Mouse (Mus musculus) lung, embryonic 16.5 days (tissue): ENCODE data around the gene Map4k4. TPM values are rescaled to one million over a fixed set of nuclear protein-coding genes. Genes with fewer than 3 reads are reported as not detected.

Source experiments
- ATAC-seq: fragments of 200-750 bp; cut with Nextera tagmentation; 2 replicates; pipeline ENCODE4 v1.8.0; 2017; ENCODE audit warnings: low read depth, mild to moderate bottlenecking, moderate library complexity
- H3K27ac ChIP-seq: fragments of 300-500 bp; sonication (generic); 2 replicates; pipeline ENCODE4 v1.5.1; 2014; ENCODE audit warnings: mild to moderate bottlenecking, control low read depth, low read length
- H3K27me3 ChIP-seq: fragments of 300-500 bp; sonication (generic); 2 replicates; pipeline ENCODE4 v1.6.1; 2014; ENCODE audit warnings: low read depth, low read length, mixed read lengths; ENCODE audit not compliant: control insufficient read depth, insufficient read depth
- H3K36me3 ChIP-seq: fragments of 300-500 bp; sonication (generic); 2 replicates; pipeline ENCODE4 v1.6.1; 2014; ENCODE audit warnings: low read length; ENCODE audit not compliant: control insufficient read depth, insufficient read depth
- H3K4me1 ChIP-seq: fragments of 300-500 bp; sonication (generic); replicated peaks from 2 replicates; pipeline ENCODE4 v1.6.1; 2014; ENCODE audit warnings: low read length, mixed read lengths; ENCODE audit not compliant: control insufficient read depth, insufficient read depth
- H3K4me2 ChIP-seq: fragments of 300-500 bp; sonication (generic); 2 replicates; pipeline ENCODE4 v1.6.1; 2014; ENCODE audit warnings: low read depth, low read length, control low read depth
- H3K4me3 ChIP-seq: fragments of 300-500 bp; sonication (generic); 2 replicates; pipeline ENCODE4 v1.5.1; 2014; ENCODE audit warnings: mild to moderate bottlenecking, low read length, control low read depth
- H3K9ac ChIP-seq: fragments of 300-500 bp; sonication (generic); 2 replicates; pipeline ENCODE4 v1.6.1; 2014; ENCODE audit warnings: low read length, control low read depth
- H3K9me3 ChIP-seq: fragments of 300-500 bp; sonication (generic); 2 replicates; pipeline ENCODE4 v1.6.1; 2016; ENCODE audit warnings: low read length; ENCODE audit not compliant: control insufficient read depth
- WGBS: fragments of 180-500 bp; shearing (Covaris S2); extraction: QIAGEN DNeasy Blood & Tissue Kit; methylation state at CpG from one replicate; pipeline ENCODE4 v1.1.7; 2014; 5-methylcytosine and 5-hydroxymethylcytosine counted together
- polyA plus RNA-seq: library from polyadenylated mRNA; unstranded; fragments of >200 nt; fragmentation: Nextera tagmentation; extraction: Ambion mirVana; gene quantifications from 2 replicates; pipeline ENCODE4 v1.2.1, GENCODE M21; 2015

Map4k4 gene
- polyA plus RNA-seq, 1 experiment from 2014 or later, result 20.9 TPM

DNA sequence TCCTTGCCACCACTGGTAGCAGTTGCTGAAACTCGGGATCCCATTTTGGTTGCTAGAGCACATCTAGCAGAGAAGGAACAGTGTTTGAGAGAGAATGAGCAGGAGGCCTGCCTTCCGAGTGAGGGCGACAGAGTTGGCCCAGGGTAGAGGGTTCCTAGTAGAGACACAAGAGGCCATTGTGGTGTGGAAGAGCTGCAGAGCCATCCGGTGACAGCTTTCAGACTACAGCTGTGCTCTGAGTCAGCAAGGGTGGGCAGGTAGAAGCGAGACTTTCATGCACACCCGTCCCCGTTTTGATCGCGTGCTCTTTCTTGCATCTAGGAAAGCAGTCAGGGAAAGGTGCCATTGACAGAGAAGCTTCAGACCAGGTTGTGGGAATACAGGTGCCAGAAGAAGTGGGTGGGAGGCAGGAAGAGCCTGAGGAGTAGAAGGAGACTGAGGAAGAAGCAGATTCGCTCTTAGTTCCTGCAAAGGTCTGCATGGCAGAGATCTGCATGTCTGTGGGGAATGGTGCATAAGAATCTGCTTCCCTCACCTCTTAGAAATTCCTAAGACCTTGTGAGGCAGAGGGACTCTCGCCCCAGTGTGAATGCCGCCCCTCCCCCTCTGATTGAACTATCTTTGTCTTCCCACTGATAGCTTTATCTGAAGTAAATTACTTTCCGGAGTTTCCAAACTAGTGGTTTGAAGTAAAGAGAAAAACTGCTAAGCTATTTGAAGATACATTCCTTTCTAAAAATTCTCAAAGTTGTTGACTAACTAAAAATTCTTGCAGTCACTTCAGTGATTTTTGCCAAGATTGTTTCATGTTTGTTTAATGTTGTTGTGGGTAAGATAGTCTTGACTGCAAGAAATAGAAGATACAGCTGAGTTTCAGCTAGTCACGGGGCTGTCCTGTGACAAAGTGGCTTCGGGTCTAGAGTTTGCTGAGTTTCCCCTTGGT is 23.0 kb downstream of the Map4k4 start:
- Histone ChIP-seq H3K4me1 (peaks cover 47% of the 10 kb centered on the region), H3K27ac (peak overlapping the region; percentile 65), H3K9ac (no peak overlapping the region), H3K36me3 (no peaks in the 10 kb centered on the region), H3K27me3 (no peaks in the 10 kb centered on the region), H3K4me3 (no peak overlapping the region), H3K4me2 (peak overlapping the region; percentile 13; the same call in 1 of the 2 replicates), H3K9me3 (no peaks in the 10 kb centered on the region)
- WGBS, result 14% methylated on average over 15 of the region's 15 CpGs
- peak; percentile 45 for ATAC-seq

DNA sequence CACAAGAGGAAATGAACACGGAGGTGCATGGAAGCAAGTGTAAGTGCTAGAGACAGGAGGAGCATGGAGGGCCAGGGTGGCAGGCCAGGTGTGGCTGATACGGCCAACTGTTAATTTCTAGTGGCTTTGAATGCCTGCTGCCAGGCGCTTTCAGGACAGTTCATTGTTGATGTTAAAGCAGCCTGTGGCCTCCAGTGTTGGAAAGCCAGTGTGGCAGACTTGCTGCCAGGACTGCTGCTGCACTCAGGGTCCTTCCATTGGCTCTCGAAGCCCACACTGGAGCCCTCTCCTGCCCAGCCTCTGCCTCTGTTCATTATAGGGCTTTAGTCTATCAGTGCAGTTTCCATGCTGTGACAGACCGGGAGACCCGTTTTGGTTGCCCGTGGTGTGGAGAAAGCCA is 30.3 kb downstream of the Map4k4 start:
- H3K4me3 ChIP-seq, result no peak overlapping the region
- no peaks in the 10 kb centered on the region for H3K9me3 ChIP-seq
- no peak overlapping the region for H3K4me2 ChIP-seq
- H3K36me3 ChIP-seq, result no peaks in the 10 kb centered on the region
- H3K27me3 ChIP-seq, result no peaks in the 10 kb centered on the region
- WGBS, result 41% methylated on average over 7 of the region's 7 CpGs
- H3K4me1 ChIP-seq, result peaks cover 59% of the 10 kb centered on the region
- H3K9ac ChIP-seq, result no peak overlapping the region
- ATAC-seq, result no peak
- H3K27ac ChIP-seq, result no peak overlapping the region

DNA sequence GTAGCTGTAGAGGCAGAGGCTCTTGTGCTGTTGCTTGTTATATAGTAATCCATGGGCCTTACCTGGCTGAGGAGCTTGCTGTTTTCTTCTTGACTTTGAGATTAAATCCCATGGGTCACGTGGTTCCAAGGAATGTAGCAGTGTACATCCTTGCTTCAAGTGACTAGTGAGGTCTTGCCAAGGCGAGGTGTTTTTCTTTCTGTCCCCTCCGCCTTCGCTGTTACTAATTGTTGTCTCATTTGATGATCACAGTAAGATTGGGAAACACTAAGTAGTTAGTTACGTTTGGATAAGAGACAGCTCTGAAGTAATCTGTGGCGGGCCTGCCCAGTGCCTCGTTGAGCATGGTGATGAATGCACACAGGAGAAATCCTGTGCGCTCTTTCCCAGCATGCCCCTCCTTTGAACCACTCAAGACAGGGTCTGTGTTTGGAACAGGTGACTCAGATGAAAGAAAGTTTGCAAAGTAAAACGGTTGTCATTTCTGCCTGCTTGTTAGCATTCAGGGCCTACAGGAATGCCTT is 31.6 kb downstream of the Map4k4 start:
- Histone ChIP-seq H3K27me3 (no peaks in the 10 kb centered on the region), H3K4me3 (no peak overlapping the region), H3K4me2 (no peak overlapping the region), H3K9me3 (no peaks in the 10 kb centered on the region), H3K9ac (no peak overlapping the region), H3K27ac (peak overlapping the region; percentile 16; the same call in 1 of the 2 replicates), H3K4me1 (peaks cover 68% of the 10 kb centered on the region), H3K36me3 (no peaks in the 10 kb centered on the region)
- no peak for ATAC-seq
- 38% methylated on average over 9 of the region's 9 CpGs for WGBS

DNA sequence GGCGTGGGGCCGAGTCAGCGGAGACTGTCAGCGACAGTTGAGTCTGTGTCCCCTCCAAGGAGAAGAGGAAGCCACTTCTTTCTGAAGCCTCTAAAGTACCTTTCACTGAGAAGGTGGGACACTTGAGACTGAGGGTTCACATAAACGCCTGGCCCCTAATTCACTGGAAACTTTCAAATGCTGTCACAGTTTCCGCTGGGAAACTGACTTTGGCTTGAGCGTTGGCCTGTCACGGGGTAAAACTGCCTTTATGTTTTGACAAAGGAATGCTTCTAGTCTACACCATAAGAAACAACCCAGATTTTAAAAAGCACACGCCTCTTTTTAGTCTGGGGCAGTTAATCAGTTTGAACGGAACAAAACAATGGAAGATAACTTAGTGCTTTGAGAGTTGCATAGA is 32.2 kb downstream of the Map4k4 start:
- H3K4me1 ChIP-seq, result peaks cover 71% of the 10 kb centered on the region
- H3K9me3 ChIP-seq, result no peaks in the 10 kb centered on the region
- H3K27me3 ChIP-seq, result no peaks in the 10 kb centered on the region
- whole genome bisulfite sequencing, result 47% methylated on average over 10 of the region's 10 CpGs
- H3K9ac ChIP-seq, result no peak overlapping the region
- H3K4me3 ChIP-seq, result no peak overlapping the region
- peak overlapping the region; percentile 16; the same call in 1 of the 2 replicates for H3K27ac ChIP-seq
- no peak overlapping the region for H3K4me2 ChIP-seq
- ATAC-seq, result no peak
- H3K36me3 ChIP-seq, result no peaks in the 10 kb centered on the region

DNA sequence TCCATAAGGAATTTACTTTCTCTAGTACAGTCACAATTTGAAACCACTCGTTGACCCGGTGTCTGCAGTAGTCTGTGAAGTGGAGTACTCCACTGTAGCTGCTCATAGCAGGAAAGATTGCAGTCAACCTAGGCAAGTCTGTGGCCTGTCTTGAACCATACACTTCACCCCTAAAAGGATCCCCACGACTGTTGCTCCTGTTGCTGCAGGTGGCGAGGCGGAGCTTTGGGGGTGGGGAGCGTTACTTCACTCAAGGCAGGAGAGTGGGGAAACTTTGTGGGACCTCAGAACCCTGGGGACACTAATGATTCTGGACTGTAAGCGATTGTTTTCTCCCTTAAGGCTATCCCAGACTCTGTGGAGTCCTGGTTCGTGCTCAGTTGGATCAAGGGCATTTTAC is 34.2 kb downstream of the Map4k4 start:
- H3K27me3 ChIP-seq, result no peaks in the 10 kb centered on the region
- ATAC-seq, result no peak
- no peaks in the 10 kb centered on the region for H3K36me3 ChIP-seq
- H3K4me2 ChIP-seq, result no peak overlapping the region
- H3K4me1 ChIP-seq, result peaks cover 77% of the 10 kb centered on the region
- no peaks in the 10 kb centered on the region for H3K9me3 ChIP-seq
- no peak overlapping the region for H3K27ac ChIP-seq
- no peak overlapping the region for H3K9ac ChIP-seq
- 32% methylated on average over 8 of the region's 8 CpGs for WGBS
- no peak overlapping the region for H3K4me3 ChIP-seq

DNA sequence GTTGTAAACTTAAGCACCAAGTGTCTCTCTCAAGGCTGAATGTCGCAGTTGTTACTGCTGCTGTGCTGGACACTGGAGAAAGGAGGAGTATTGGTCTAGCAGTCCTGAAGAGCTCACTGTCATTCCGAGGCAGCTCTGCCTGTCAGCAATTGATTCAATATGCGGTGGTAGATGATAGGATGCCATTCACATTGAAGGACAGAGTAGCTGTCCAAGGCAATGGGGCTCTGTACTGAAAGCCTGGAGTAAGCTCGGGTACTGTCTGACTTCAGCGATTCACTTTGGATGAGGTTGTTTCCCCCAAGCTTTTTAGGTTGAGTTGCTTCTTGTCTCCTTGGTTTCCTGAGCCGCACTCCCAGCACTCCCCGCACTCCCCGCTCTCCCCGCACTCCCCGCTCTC is 34.9 kb downstream of the Map4k4 start:
- no peak overlapping the region; the same call in 1 of the 2 replicates for H3K9ac ChIP-seq
- no peaks in the 10 kb centered on the region for H3K27me3 ChIP-seq
- peak overlapping the region; percentile 58 for H3K4me2 ChIP-seq
- ATAC-seq, result no peak
- H3K4me1 ChIP-seq, result peaks cover 74% of the 10 kb centered on the region
- no peaks in the 10 kb centered on the region for H3K36me3 ChIP-seq
- H3K4me3 ChIP-seq, result peak overlapping the region; percentile 43
- no peak overlapping the region for H3K27ac ChIP-seq
- 2% methylated on average over 10 of the region's 10 CpGs for WGBS
- no peaks in the 10 kb centered on the region for H3K9me3 ChIP-seq

DNA sequence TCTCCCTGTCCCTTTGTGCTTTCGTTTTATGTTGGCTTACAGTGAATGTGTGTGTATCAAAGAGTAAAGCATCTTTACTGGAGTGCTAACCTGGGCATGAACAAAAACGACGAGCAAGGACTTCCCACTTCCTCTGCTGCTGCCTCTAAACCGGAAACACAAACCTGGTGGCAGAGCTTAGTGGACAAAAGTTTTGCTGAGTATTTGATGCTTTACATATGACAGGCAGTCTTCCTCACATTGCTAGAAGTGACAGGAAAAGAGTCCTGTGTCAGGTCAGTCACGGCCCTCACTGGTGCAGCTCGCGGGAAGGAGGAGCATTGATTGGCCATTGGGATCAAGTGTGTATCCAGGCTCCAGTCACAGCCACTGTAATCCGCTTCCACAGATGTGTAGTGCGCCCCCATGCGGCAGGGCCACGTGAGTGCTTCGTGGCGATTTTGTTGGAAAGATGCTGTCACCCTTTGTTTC is 35.7 kb downstream of the Map4k4 start:
- WGBS, result 2% methylated on average over 13 of the region's 13 CpGs

DNA sequence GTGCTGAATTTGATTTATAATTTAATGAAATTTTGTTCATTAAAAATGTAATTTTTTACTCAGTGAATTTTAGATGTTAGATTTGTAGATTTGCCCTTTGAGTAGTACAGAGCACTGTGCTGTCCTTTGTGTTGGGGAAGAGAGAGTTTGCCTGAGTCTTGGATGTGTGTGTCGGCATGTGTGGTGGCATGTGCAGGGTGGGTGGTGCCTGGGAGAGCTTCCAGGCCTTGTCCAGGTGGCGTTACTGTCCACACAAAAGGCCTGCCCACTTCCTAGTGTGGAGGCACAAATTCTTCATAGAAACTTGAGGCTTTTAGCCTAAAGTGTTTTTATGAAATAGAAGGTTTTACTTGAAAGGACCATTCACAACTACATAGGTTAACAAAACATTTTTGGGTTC is 36.2 kb downstream of the Map4k4 start:
- H3K9me3 ChIP-seq, result no peaks in the 10 kb centered on the region
- no peaks in the 10 kb centered on the region for H3K36me3 ChIP-seq
- 55% methylated on average over 2 of the region's 2 CpGs for WGBS
- H3K27me3 ChIP-seq, result no peaks in the 10 kb centered on the region
- peak overlapping the region; percentile 58; the same call in 1 of the 2 replicates for H3K4me2 ChIP-seq
- H3K27ac ChIP-seq, result no peak overlapping the region
- peaks cover 72% of the 10 kb centered on the region for H3K4me1 ChIP-seq
- H3K4me3 ChIP-seq, result no peak overlapping the region
- no peak overlapping the region for H3K9ac ChIP-seq
- no peak for ATAC-seq

More for the DNA sequence above, 35.7 kb downstream of the Map4k4 start:
- Histone ChIP-seq H3K27me3 (no peaks in the 10 kb centered on the region), H3K4me2 (peak overlapping the region; percentile 58), H3K9me3 (no peaks in the 10 kb centered on the region), H3K27ac (0 out of 2 replicates have a peak overlapping the region, but pooled peaks have one; percentile 32), H3K36me3 (no peaks in the 10 kb centered on the region), H3K4me1 (peaks cover 72% of the 10 kb centered on the region), H3K4me3 (peak overlapping the region; percentile 43), H3K9ac (0 out of 2 replicates have a peak overlapping the region, but pooled peaks have one; percentile 21)
- ATAC-seq, result peak; percentile 64

DNA sequence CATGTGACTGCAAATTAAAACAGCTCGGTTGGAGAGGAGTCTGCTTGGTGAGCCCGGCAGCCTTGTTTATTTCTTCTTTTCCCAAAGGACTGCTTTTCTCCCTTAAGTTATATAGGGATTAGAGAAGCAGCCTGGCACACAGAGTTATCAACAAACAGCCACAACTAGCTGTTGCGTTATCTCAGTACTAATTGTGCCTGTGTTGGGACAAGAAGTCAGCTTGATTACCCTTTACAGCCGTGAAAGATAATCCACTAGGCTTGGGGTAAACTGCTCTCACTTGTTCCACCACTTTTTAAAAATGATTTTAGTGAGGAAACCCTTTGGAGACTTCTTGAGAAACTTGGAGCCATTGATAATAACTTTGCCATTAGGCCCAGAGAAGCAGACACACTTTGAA is 36.9 kb downstream of the Map4k4 start:
- Histone ChIP-seq H3K36me3 (no peaks in the 10 kb centered on the region), H3K4me2 (no peak overlapping the region), H3K4me1 (peaks cover 72% of the 10 kb centered on the region)

More for the DNA sequence above, 36.9 kb downstream of the Map4k4 start:
- Histone ChIP-seq H3K9ac (no peak overlapping the region), H3K27me3 (no peaks in the 10 kb centered on the region), H3K9me3 (no peaks in the 10 kb centered on the region), H3K4me3 (no peak overlapping the region), H3K27ac (no peak overlapping the region)
- no peak for ATAC-seq
- 39% methylated on average over 4 of the region's 4 CpGs for WGBS
